Mouse (Mus musculus) midbrain, embryonic 15.5 days (tissue): ENCODE results near the gene Olfr1242. TPM values are rescaled to one million over a fixed set of nuclear protein-coding genes. Genes with fewer than 3 reads are reported as not detected.
A peak's percentile ranks its signal among the peaks of the same experiment; 100 is the strongest.

Source experiments
- ATAC-seq: fragments of 200-750 bp; cut with Nextera tagmentation; replicated peaks from 2 replicates; pipeline ENCODE4 v1.8.0; 2017; ENCODE audit warnings: moderate TSS enrichment
- H3K27ac ChIP-seq: fragments of 300-500 bp; sonication (generic); 2 replicates; pipeline ENCODE4 v1.5.1; 2015; ENCODE audit warnings: mild to moderate bottlenecking, inconsistent platforms
- H3K27me3 ChIP-seq: fragments of 300-500 bp; sonication (generic); replicated peaks from 2 replicates; pipeline ENCODE4 v1.6.1; 2015; ENCODE audit warnings: inconsistent platforms
- H3K36me3 ChIP-seq: fragments of 300-500 bp; sonication (generic); replicated peaks from 2 replicates; pipeline ENCODE4 v1.6.1; 2015; ENCODE audit warnings: inconsistent platforms
- H3K4me1 ChIP-seq: fragments of 300-500 bp; sonication (generic); 2 replicates; pipeline ENCODE4 v1.6.1; 2015; ENCODE audit warnings: inconsistent platforms
- H3K4me2 ChIP-seq: fragments of 300-500 bp; sonication (generic); 2 replicates; pipeline ENCODE4 v1.6.1; 2015; ENCODE audit warnings: inconsistent platforms, mild to moderate bottlenecking, moderate library complexity
- H3K4me3 ChIP-seq: fragments of 300-500 bp; sonication (generic); 2 replicates; pipeline ENCODE4 v1.5.1; 2015; ENCODE audit warnings: mild to moderate bottlenecking, inconsistent platforms
- H3K9ac ChIP-seq: fragments of 300-500 bp; sonication (generic); 2 replicates; pipeline ENCODE4 v1.6.1; 2015; ENCODE audit warnings: mild to moderate bottlenecking, inconsistent platforms
- H3K9me3 ChIP-seq: fragments of 300-500 bp; sonication (generic); 2 replicates; pipeline ENCODE4 v1.6.1; 2016; ENCODE audit warnings: inconsistent platforms
- WGBS: fragments of 180-500 bp; shearing (Covaris S2); methylation state at CpG from one replicate; pipeline ENCODE4 v1.1.7; 2015; ENCODE audit warnings: mixed read lengths; 5-methylcytosine and 5-hydroxymethylcytosine counted together
- polyA plus RNA-seq: library from polyadenylated mRNA; unstranded; fragments of >200 nt; fragmentation: Nextera tagmentation; extraction: Ambion mirVana; gene quantifications from 2 replicates; pipeline ENCODE4 v1.2.1, GENCODE M21; 2015

The Olfr1242 gene
- not detected in 2 replicates for polyA plus RNA-seq

DNA sequence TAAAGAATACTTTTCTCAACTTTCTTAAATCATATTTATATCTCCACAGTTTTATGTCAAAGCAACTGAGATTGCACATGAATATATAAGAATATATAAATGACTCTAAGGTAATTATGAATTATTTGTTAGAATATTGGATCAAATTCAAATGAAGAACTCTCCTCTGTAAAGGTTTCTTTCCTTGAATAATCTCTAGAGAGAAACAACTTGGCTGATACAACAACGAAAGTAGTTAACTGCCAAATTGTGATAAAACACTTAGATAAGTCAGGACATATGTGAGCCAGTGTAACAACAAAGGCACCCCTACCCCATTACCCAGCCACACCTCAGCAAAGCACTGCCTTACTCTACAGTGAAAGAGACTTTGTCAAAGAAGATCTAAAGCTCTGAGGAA is at the start of gene Olfr1242:
Gene Olfr1242 (minus strand): TSS at position 101 of the 400 bp plus-strand sequence.
- WGBS, result 85% methylated on average over 1 of the region's 1 CpGs

DNA sequence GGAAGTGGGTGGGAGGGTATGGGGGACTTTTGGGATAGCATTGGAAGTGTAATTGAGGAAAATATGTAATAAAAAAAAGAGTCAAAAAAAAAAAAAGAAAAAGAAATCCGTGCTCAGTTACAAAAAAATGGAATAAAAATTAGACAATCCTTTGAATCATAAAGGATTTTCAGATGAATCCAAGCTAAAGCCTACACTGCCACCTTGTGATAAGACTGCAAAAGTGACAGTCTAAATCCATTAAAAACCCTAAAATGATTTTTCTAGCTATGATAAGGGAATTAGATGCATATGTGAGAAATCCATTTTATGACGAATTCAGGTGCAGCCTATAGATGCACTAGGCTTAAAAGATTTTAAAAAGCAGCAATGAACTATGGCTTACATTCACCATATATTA is 46.4 kb upstream of the Olfr1242 start:
- Histone ChIP-seq H3K9me3 (no peaks in the 10 kb centered on the region), H3K27me3 (no peaks in the 10 kb centered on the region), H3K27ac (no peak overlapping the region), H3K36me3 (no peaks in the 10 kb centered on the region), H3K4me1 (no peaks in the 10 kb centered on the region), H3K4me2 (no peak overlapping the region), H3K4me3 (no peak overlapping the region), H3K9ac (no peak overlapping the region)
- WGBS, result 49% methylated on average over 2 of the region's 2 CpGs
- ATAC-seq, result peak; percentile 27; the same call in 1 of the 2 replicates

More for the DNA sequence above, at the start of gene Olfr1242:
- H3K9me3 ChIP-seq, result no peaks in the 10 kb centered on the region
- H3K9ac ChIP-seq, result no peak within 1 kb of the TSS
- no peak within 1 kb of the TSS for H3K4me2 ChIP-seq
- H3K27me3 ChIP-seq, result no peaks in the 10 kb centered on the region
- no peak for ATAC-seq
- H3K36me3 ChIP-seq, result no peaks in the 10 kb centered on the region
- H3K4me1 ChIP-seq, result no peaks in the 10 kb centered on the region
- H3K4me3 ChIP-seq, result no peak within 1 kb of the TSS
- no peak within 1 kb of the TSS for H3K27ac ChIP-seq

DNA sequence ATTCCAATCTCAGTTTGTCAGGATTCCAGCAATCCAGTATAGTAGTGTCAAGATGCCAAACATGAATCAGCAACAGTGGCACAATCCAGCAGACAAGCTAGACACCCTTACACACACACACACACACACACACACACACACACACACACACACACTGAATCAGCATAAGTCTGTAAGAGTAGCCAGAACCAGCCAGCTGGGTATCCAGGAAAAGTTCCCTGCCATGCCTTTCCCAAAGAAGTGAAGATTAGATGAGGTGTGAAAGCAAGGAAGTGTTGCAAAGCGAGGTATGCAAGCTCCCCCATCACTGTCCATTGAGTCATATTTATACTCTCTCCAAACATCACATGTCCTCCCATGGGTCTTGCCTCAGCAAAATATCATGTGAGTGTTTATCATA is 41.8 kb upstream of the Olfr1242 start:
- no peak for ATAC-seq
- 63% methylated on average over 1 of the region's 1 CpGs for WGBS

DNA sequence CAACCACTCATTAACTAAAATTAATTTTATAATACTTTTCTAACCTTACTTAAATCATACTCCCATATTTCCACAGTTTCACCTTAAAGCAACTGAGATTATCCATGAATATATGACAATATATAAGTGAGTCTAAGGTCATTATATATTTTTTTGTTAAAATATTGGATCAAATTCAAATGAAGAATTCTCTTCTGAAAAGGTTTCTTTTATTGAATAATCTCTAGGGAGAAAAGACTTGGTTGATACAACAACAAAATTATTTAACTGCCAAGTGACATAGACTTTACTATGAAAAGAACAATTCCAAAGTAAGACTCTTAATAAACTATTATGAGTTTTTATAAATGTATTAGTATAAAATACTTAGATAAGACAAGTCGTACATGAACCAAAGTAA is 33.3 kb upstream of the Olfr1242 start, which contains the start of gene Olfr1243:
Gene Olfr1243 (minus strand): TSS at position 101 of the 400 bp plus-strand sequence.
- ATAC-seq, result no peak
- H3K27ac ChIP-seq, result no peak within 1 kb of the TSS

More for the DNA sequence above, 41.8 kb upstream of the Olfr1242 start:
- no peaks in the 10 kb centered on the region for H3K4me1 ChIP-seq
- no peaks in the 10 kb centered on the region for H3K27me3 ChIP-seq
- H3K9me3 ChIP-seq, result no peaks in the 10 kb centered on the region
- H3K36me3 ChIP-seq, result no peaks in the 10 kb centered on the region
- no peak overlapping the region for H3K9ac ChIP-seq
- H3K27ac ChIP-seq, result no peak overlapping the region
- no peak overlapping the region for H3K4me3 ChIP-seq
- no peak overlapping the region for H3K4me2 ChIP-seq

DNA sequence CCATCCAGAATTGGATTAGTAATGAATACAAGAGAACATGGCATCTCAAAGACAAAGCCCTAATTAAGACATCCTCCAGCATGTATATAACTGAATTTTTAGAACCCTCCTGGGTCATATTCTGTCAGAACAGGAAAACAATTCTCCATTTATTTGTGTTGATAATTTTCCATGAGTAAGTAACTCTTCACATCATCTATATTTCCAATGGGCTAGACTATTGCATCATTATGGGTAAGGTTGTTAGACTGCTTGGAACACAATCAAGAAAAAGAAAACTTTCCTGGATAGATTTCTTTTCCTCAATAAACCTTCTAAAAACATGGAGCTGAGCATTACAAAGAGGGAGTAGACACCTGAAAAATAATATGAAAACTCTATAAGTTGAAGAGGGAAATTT is 11.1 kb downstream of the Olfr1242 start, which contains the start of gene Olfr1241:
Gene Olfr1241 (minus strand): TSS at position 101 of the 400 bp plus-strand sequence.
- Histone ChIP-seq H3K4me2 (no peak within 1 kb of the TSS), H3K4me1 (no peaks in the 10 kb centered on the region), H3K36me3 (no peaks in the 10 kb centered on the region), H3K9me3 (no peaks in the 10 kb centered on the region), H3K27me3 (no peaks in the 10 kb centered on the region), H3K9ac (no peak within 1 kb of the TSS), H3K27ac (no peak within 1 kb of the TSS), H3K4me3 (no peak within 1 kb of the TSS)
- no peak for ATAC-seq

More for the DNA sequence above, 33.3 kb upstream of the Olfr1242 start, which contains the start of gene Olfr1243:
- Histone ChIP-seq H3K27me3 (no peaks in the 10 kb centered on the region), H3K36me3 (no peaks in the 10 kb centered on the region), H3K4me3 (no peak within 1 kb of the TSS), H3K9ac (no peak within 1 kb of the TSS), H3K4me1 (no peaks in the 10 kb centered on the region), H3K4me2 (no peak within 1 kb of the TSS), H3K9me3 (no peaks in the 10 kb centered on the region)
- WGBS, result 76% methylated on average over 1 of the region's 1 CpGs

DNA sequence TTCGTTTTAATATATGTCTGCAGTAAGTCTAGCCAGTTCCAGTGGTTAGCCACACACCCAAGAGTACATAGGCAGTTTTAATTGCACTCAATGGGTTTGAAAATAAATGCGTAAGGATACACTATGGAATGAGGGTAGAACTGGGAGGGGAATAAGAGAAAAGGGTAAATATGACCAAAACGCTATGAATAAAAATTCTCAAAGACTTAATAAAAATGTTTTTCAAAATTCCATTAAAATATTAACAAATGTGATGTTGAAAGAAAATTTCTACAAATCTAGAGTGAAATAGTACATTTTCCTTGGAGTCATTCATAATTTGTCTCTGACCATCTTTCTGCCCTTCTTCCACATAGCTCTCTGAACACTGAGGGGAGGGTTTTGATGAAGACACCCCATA is 55.2 kb downstream of the Olfr1242 start, which contains the start of gene Olfr1240:
Gene Olfr1240 (minus strand): TSS at position 101 of the 400 bp plus-strand sequence.
- Histone ChIP-seq H3K27me3 (no peaks in the 10 kb centered on the region), H3K4me1 (no peaks in the 10 kb centered on the region), H3K4me2 (no peak within 1 kb of the TSS), H3K27ac (no peak within 1 kb of the TSS), H3K36me3 (no peaks in the 10 kb centered on the region), H3K9ac (no peak within 1 kb of the TSS), H3K4me3 (no peak within 1 kb of the TSS), H3K9me3 (no peaks in the 10 kb centered on the region)
- no peak for ATAC-seq
- WGBS, result 85% methylated on average over 3 of the region's 3 CpGs

Other genes starting within 250 kb of the Olfr1242 start
- not detected in 2 replicates for gene Olfr1228, start 244.3 kb downstream of the Olfr1242 start, polyA plus RNA-seq
- not detected in 2 replicates for gene Olfr1229, start 210.3 kb downstream of the Olfr1242 start, polyA plus RNA-seq
- not detected in 2 replicates for gene Olfr1230, start 201.1 kb downstream of the Olfr1242 start, polyA plus RNA-seq
- gene Olfr1231, start 191.3 kb downstream of the Olfr1242 start, polyA plus RNA-seq, result not detected in 2 replicates
- gene Olfr1232, start 168.7 kb downstream of the Olfr1242 start, polyA plus RNA-seq, result not detected in 2 replicates
- not detected in 2 replicates for gene Olfr1233, start 155.9 kb downstream of the Olfr1242 start, polyA plus RNA-seq
- not detected in 2 replicates for gene Olfr1234, start 133.5 kb downstream of the Olfr1242 start, polyA plus RNA-seq
- not detected in 2 replicates for gene Olfr1238, start 88.7 kb downstream of the Olfr1242 start, polyA plus RNA-seq
- gene Olfr1239, start 77.9 kb downstream of the Olfr1242 start, polyA plus RNA-seq, result not detected in 2 replicates
- gene Olfr1240, start 55.3 kb downstream of the Olfr1242 start, polyA plus RNA-seq, result not detected in 2 replicates
- gene Olfr1241, start 11.2 kb downstream of the Olfr1242 start, polyA plus RNA-seq, result not detected in 2 replicates
- gene Olfr1243, start 33.2 kb upstream of the Olfr1242 start, polyA plus RNA-seq, result not detected in 2 replicates
- not detected in 2 replicates for gene Olfr1245, start 80.1 kb upstream of the Olfr1242 start, polyA plus RNA-seq
- not detected in 2 replicates for gene Olfr1246, start 94.8 kb upstream of the Olfr1242 start, polyA plus RNA-seq
- not detected in 2 replicates for gene Olfr1247, start 115.8 kb upstream of the Olfr1242 start, polyA plus RNA-seq
- not detected in 2 replicates for gene Olfr1248, start 119.9 kb upstream of the Olfr1242 start, polyA plus RNA-seq
- not detected in 2 replicates for gene Olfr1249, start 136.6 kb upstream of the Olfr1242 start, polyA plus RNA-seq
- not detected in 2 replicates for gene Olfr1250, start 163.1 kb upstream of the Olfr1242 start, polyA plus RNA-seq
- gene Olfr1251, start 173.6 kb upstream of the Olfr1242 start, polyA plus RNA-seq, result not detected in 2 replicates
- not detected in 2 replicates for gene Olfr1252, start 226.7 kb upstream of the Olfr1242 start, polyA plus RNA-seq